Mouse (Mus musculus): ENCODE results near the gene Esp34. TPM values are rescaled to one million over a fixed set of nuclear protein-coding genes. Genes with fewer than 3 reads are reported as not detected.
A peak's percentile ranks its signal among the peaks of the same experiment; 100 is the strongest.

Esp34 gene
- total RNA-seq (2012; rRNA removed) = not detected in 2 replicates
- polyA plus RNA-seq (2012; ENCODE audit: insufficient read depth in 1 of 2, insufficient read length in 2 of 2, low read depth in 1 of 2, low replicate concordance in 2 of 2, missing spikeins in 1 of 2) = not detected

DNA sequence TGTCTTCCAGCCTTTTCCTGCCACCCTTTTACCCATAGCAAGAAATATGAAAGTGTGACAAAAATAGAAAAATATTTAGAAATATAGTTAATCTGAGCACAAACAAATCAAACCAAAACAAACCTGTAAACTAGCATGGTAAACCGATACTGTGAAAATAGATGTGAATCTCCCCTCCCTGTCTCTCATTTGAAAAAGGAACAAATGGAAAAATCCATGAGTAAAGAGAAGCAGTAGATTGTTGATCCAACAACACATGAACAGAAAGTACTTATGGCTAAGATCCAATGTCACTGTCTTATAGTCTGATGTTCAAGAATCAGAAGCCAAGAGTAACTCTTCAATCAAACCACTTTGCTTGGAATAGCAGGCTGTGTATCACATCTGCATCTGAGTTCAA lies at the start of gene Esp34:
TSS of gene Esp34 (plus strand) at position 301 of the 400 bp plus-strand sequence.
- DNase-seq (ENCODE audit: low read depth, low spot score) = no peak
- Histone ChIP-seq H3K4me1 (ENCODE audit: control insufficient read depth in 1 of 2, insufficient read depth in 2 of 2, low read length in 2 of 2) (no peaks in the 10 kb centered on the region), H3K9ac (ENCODE audit: control insufficient read depth, low read depth, low read length, poor library complexity, severe bottlenecking) (no peak within 1 kb of the TSS), H3K79me2 (ENCODE audit: control insufficient read depth, insufficient read depth, low read length, poor library complexity) (no peaks in the 10 kb centered on the region), H3K27me3 (ENCODE audit: control insufficient read depth in 1 of 2, insufficient read depth in 2 of 2, low read length in 2 of 2) (no peaks in the 10 kb centered on the region), H3K4me3 (ENCODE audit: control insufficient read depth in 1 of 2, insufficient read depth in 1 of 2, low read depth in 2 of 2, low read length in 2 of 2) (no peak within 1 kb of the TSS), H3K9me3 (replicated peaks; ENCODE audit: insufficient read depth, low read length) (no peaks in the 10 kb centered on the region), H3K36me3 (ENCODE audit: control insufficient read depth in 1 of 2, insufficient read depth in 2 of 2, low read length in 2 of 2) (no peaks in the 10 kb centered on the region), H3K27ac (ENCODE audit: control insufficient read depth, low read depth, low read length) (no peak within 1 kb of the TSS)
- TF ChIP-seq USF2 (IDR thresholded peaks at IDR 0.05; ENCODE audit: borderline replicate concordance in 1 of 2, insufficient read depth in 1 of 2, low read depth in 1 of 2, low read length in 2 of 2) = no peak
- no peak for TF ChIP-seq ZKSCAN1 (IDR thresholded peaks at IDR 0.05; ENCODE audit: low read depth, low read length)
- TF ChIP-seq EP300 (IDR thresholded peaks at IDR 0.05; ENCODE audit: low read depth in 1 of 2, low read length in 2 of 2) = no peak
- TF ChIP-seq MAFK (IDR thresholded peaks at IDR 0.05; ENCODE audit: borderline replicate concordance, low read depth, low read length) = no peak
- TF ChIP-seq MXI1 (IDR thresholded peaks at IDR 0.05; ENCODE audit: low read depth, low read length) = no peak
- no peak for TF ChIP-seq USF1 (IDR thresholded peaks at IDR 0.05; ENCODE audit: low read depth, low read length)

DNA sequence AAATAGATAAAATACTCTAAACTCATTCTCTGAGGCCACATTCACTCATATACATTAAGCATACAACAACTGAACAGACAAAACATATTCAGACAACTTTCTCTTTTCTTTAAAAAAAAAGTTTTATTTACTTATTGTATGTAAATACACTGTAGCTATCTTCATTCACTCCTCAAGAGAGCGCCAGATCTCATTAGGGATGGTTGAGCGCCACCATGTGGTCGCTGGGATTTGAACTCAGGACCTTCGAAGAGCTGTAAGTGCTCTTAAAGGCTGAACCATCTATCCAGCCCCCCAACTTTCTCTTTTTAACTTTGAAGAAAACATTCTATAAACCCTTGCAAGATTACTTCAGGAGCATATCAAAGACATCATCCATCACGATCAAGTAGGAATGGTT lies 8.5 kb downstream of the Esp34 start:
- H3K4me3 ChIP-seq (ENCODE audit: control insufficient read depth in 1 of 2, insufficient read depth in 1 of 2, low read depth in 2 of 2, low read length in 2 of 2) = no peak overlapping the region
- peak; percentile 66 for DNase-seq (ENCODE audit: low read depth, low spot score)
- no peak overlapping the region for H3K27ac ChIP-seq (ENCODE audit: control insufficient read depth, low read depth, low read length)
- H3K36me3 ChIP-seq (ENCODE audit: control insufficient read depth in 1 of 2, insufficient read depth in 2 of 2, low read length in 2 of 2) = no peaks in the 10 kb centered on the region
- no peak overlapping the region for H3K9ac ChIP-seq (ENCODE audit: control insufficient read depth, low read depth, low read length, poor library complexity, severe bottlenecking)
- TF ChIP-seq MAX (IDR thresholded peaks at IDR 0.05; ENCODE audit: low read length) (no peak), NELFE (IDR thresholded peaks at IDR 0.05; ENCODE audit: low read depth, low read length) (no peak), ZMIZ1 (IDR thresholded peaks at IDR 0.05; ENCODE audit: low read depth, low read length) (no peak), ZNF384 (IDR thresholded peaks at IDR 0.05; ENCODE audit: low read depth, low read length) (peak; percentile 37), MYB (IDR thresholded peaks at IDR 0.05; ENCODE audit: low read depth, low read length) (no peak), SMC3 (IDR thresholded peaks at IDR 0.05; ENCODE audit: low read depth, low read length) (peak; percentile 88), HCFC1 (IDR thresholded peaks at IDR 0.05; ENCODE audit: low read depth, low read length) (no peak), CHD2 (IDR thresholded peaks at IDR 0.05; ENCODE audit: low read length) (no peak), TBP (IDR thresholded peaks at IDR 0.05; ENCODE audit: low read depth, low read length) (no peak), TAL1 (IDR thresholded peaks at IDR 0.05; ENCODE audit: low read length) (no peak), MXI1 (IDR thresholded peaks at IDR 0.05; ENCODE audit: low read depth, low read length) (no peak), MEF2A (IDR thresholded peaks at IDR 0.05; ENCODE audit: extremely low read depth, insufficient replicate concordance, low read depth, low read length, poor library complexity, severe bottlenecking) (no peak), GABPA (IDR thresholded peaks at IDR 0.05; ENCODE audit: low read depth, low read length) (no peak), JUND (IDR thresholded peaks at IDR 0.05; ENCODE audit: low read depth, low read length) (no peak), CTCF (IDR thresholded peaks at IDR 0.05 in 2 of 3, conservative IDR thresholded peaks at IDR 0.05 in 1 of 3; ENCODE audit: control insufficient read depth in 1 of 3, insufficient read depth in 1 of 3, low read depth in 2 of 3, low read length in 3 of 3, poor library complexity in 1 of 3, severe bottlenecking in 1 of 3) (peak; percentile 15 to 82 (median 74); a peak in 5 of 6 replicates), GATA1 (IDR thresholded peaks at IDR 0.05; ENCODE audit: low read depth, low read length) (no peak), POLR2A (IDR thresholded peaks at IDR 0.05; ENCODE audit: control insufficient read depth in 1 of 2, insufficient read depth in 1 of 2, low read depth in 1 of 2, low read length in 2 of 2, poor library complexity in 1 of 2) (no peak), USF1 (IDR thresholded peaks at IDR 0.05; ENCODE audit: low read depth, low read length) (no peak), ZC3H11A (IDR thresholded peaks at IDR 0.05; ENCODE audit: low read depth, low read length) (peak; percentile 86), KAT2A (conservative IDR thresholded peaks at IDR 0.05; ENCODE audit: low read depth, low read length) (no peak), MAZ (IDR thresholded peaks at IDR 0.05; ENCODE audit: low read depth, low read length) (no peak), BHLHE40 (IDR thresholded peaks at IDR 0.05; ENCODE audit: borderline replicate concordance, low read depth, low read length) (no peak), RAD21 (IDR thresholded peaks at IDR 0.05; ENCODE audit: low read depth, low read length) (peak; percentile 86), NRF1 (IDR thresholded peaks at IDR 0.05; ENCODE audit: insufficient read depth, low read depth, low read length, poor library complexity, severe bottlenecking) (no peak), USF2 (IDR thresholded peaks at IDR 0.05; ENCODE audit: borderline replicate concordance in 1 of 2, insufficient read depth in 1 of 2, low read depth in 1 of 2, low read length in 2 of 2) (no peak)
- H3K27me3 ChIP-seq (ENCODE audit: control insufficient read depth in 1 of 2, insufficient read depth in 2 of 2, low read length in 2 of 2) = no peaks in the 10 kb centered on the region
- no peaks in the 10 kb centered on the region for H3K4me1 ChIP-seq (ENCODE audit: control insufficient read depth in 1 of 2, insufficient read depth in 2 of 2, low read length in 2 of 2)
- H3K79me2 ChIP-seq (ENCODE audit: control insufficient read depth, insufficient read depth, low read length, poor library complexity) = no peaks in the 10 kb centered on the region
- no peaks in the 10 kb centered on the region for H3K9me3 ChIP-seq (replicated peaks; ENCODE audit: insufficient read depth, low read length)

Measured in MEL (cell line).